Mouse (Mus musculus) adrenal gland (tissue): ENCODE results near the gene Unc45a.

Source experiments
- intact Hi-C: fragments of 180-260 bp; cut with DNase I; formaldehyde crosslinking; loops from one replicate; pipeline ENCODE4 v1.15.1; 2025

Gene Unc45a

DNA sequence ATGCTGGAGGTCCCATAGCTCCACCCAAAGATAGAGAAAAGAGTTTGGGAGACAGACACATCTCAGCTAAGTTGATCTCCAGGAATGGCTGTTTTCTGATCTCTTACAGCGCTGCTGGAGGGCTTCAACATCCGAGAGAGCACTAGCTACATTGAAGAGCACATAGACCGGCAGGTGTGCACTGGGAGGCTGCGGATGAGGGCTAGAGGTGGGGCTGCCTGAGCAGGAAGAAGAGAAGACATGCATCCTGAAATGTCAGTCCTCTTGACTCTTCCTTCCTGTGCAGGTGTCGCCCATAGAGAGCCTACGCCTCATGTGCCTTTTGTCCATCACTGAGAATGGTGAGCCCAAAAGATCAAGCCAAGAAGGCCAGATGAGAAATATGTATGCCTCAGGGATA is 55.1 kb downstream of the Unc45a start:
- intact Hi-C loops = no loop called here

GRCm38 (mm10) chr7:80284391-80284790 is 56.4 kb downstream of the Unc45a start:
- intact Hi-C loops = no loop called here

- intact Hi-C loops = no loop called here
Measured at GRCm38 (mm10) chr7:80283226-80283918, 57.4 kb downstream of the Unc45a start.

- intact Hi-C loops = no loop called here
Measured at GRCm38 (mm10) chr7:80281646-80282045, 59.2 kb downstream of the Unc45a start.

GRCm38 (mm10) chr7:80280998-80281397 is 59.8 kb downstream of the Unc45a start:
- intact Hi-C loops = no loop called here

- intact Hi-C loops = no loop called here
Measured at GRCm38 (mm10) chr7:80280032-80280431, 60.8 kb downstream of the Unc45a start.

DNA sequence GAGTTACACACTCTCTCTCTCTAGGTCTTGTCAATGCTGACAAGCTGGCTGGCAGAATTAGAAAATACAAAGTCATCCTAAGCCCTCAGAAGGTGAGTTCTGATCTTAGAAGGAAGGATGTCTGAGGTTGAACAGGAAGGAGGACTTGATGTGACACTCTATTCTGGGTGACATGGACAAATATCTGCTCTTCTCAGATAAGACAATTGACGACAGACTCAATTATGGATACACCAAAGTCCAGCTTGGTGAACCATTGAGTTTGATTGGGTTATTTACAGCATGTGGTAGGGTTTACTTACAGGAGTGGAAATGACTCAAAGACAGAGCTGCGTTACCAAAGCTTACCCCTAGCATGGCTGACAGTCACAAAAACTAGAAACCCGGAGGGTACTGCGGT is 64.4 kb downstream of the Unc45a start:
- intact Hi-C loops = no loop called here
